Mouse (Mus musculus): ENCODE data around the gene Lsm4. TPM values are rescaled to one million over a fixed set of nuclear protein-coding genes. Genes with fewer than 3 reads are reported as not detected.

Gene Lsm4
- total and polyA plus RNA-seq, 3 experiments: 143 to 240 (median 168) TPM

GRCm38 (mm10) chr8:70644065-70644464 is 29.0 kb upstream of the Lsm4 start:
- peaks cover 34 to 70% of the 10 kb centered on the region in 2 experiments for H3K4me1 ChIP-seq (ENCODE audit: control insufficient read depth in 1 of 2, insufficient read depth in 2 of 2)
- H3K27ac ChIP-seq (ENCODE audit: insufficient read depth, low read depth): no peak overlapping the region
- peak; percentile 41 for DNase-seq (ENCODE audit: extremely low read depth)
- in situ Hi-C loops (cut with MboI; ENCODE audit: low pct_ligation_motif_present, low pct_unique_long_range_greater_than_20kb, low sequenced_read_pairs) (no loop called here), dilution Hi-C loops (cut with MboI; ENCODE audit: extremely low pct_ligation_motif_present, extremely low pct_unique_long_range_greater_than_20kb, low sequenced_read_pairs) (no loop called here)
- peaks cover 1 to 17% of the 10 kb centered on the region in 2 experiments for H3K36me3 ChIP-seq (replicated peaks in 1 of 2; ENCODE audit: control insufficient read depth in 1 of 2, insufficient read depth in 1 of 2, low read length in 1 of 2)
- H3K4me3 ChIP-seq (replicated peaks in 1 of 3; ENCODE audit: low read depth in 2 of 3, low read length in 2 of 3, poor library complexity in 1 of 3): no peak overlapping the region
- no peaks in the 10 kb centered on the region for H3K79me2 ChIP-seq (replicated peaks; ENCODE audit: control insufficient read depth, extremely low read depth, insufficient read depth, poor library complexity, severe bottlenecking)
- H3K27me3 ChIP-seq (replicated peaks): no peaks in the 10 kb centered on the region
- TF ChIP-seq ZNF384 (IDR thresholded peaks at IDR 0.05; ENCODE audit: low read depth, low read length) (peak; percentile 70), CTCF (conservative IDR thresholded peaks at IDR 0.05 in 1 of 2, IDR thresholded peaks at IDR 0.05 in 1 of 2; ENCODE audit: low read depth in 2 of 2, low read length in 2 of 2) (peak; percentile 49 to 56; a peak in 3 of 4 replicates), IRF4 (IDR thresholded peaks at IDR 0.05; ENCODE audit: low read depth, low read length) (no peak), JUND (conservative IDR thresholded peaks at IDR 0.05; ENCODE audit: low read depth, low read length) (no peak), RAD21 (IDR thresholded peaks at IDR 0.05; ENCODE audit: low read depth, low read length) (peak; percentile 6; the same call in 1 of the 2 replicates), MXI1 (IDR thresholded peaks at IDR 0.05; ENCODE audit: low read depth, low read length) (no peak)
- H3K9me3 ChIP-seq (replicated peaks; ENCODE audit: low read length): no peaks in the 10 kb centered on the region
- no peak overlapping the region for H3K9ac ChIP-seq (ENCODE audit: insufficient read depth, low read depth)
- no peak overlapping the region for H3K4me2 ChIP-seq (ENCODE audit: insufficient read depth, low read depth, poor library complexity, severe bottlenecking)

- Histone ChIP-seq H3K9me3 (replicated peaks; ENCODE audit: low read length) (no peaks in the 10 kb centered on the region), H3K4me2 (ENCODE audit: insufficient read depth, low read depth, poor library complexity, severe bottlenecking) (no peak overlapping the region), H3K4me1 (ENCODE audit: control insufficient read depth in 1 of 2, insufficient read depth in 2 of 2) (peaks cover 39 to 63% of the 10 kb centered on the region in 2 experiments), H3K4me3 (replicated peaks in 1 of 3; ENCODE audit: low read depth in 2 of 3, low read length in 2 of 3, poor library complexity in 1 of 3) (no peak overlapping the region), H3K9ac (ENCODE audit: insufficient read depth, low read depth) (no peak overlapping the region), H3K27ac (ENCODE audit: insufficient read depth, low read depth) (no peak overlapping the region), H3K27me3 (replicated peaks) (no peaks in the 10 kb centered on the region), H3K36me3 (replicated peaks in 1 of 2; ENCODE audit: control insufficient read depth in 1 of 2, insufficient read depth in 1 of 2, low read length in 1 of 2) (peaks cover 14 to 33% of the 10 kb centered on the region in 2 experiments), H3K79me2 (replicated peaks; ENCODE audit: control insufficient read depth, extremely low read depth, insufficient read depth, poor library complexity, severe bottlenecking) (no peaks in the 10 kb centered on the region)
- dilution Hi-C loops (cut with MboI; ENCODE audit: extremely low pct_ligation_motif_present, extremely low pct_unique_long_range_greater_than_20kb, low sequenced_read_pairs): no loop called here
- no peak for DNase-seq (ENCODE audit: extremely low read depth)
- TF ChIP-seq ZC3H11A (IDR thresholded peaks at IDR 0.05; ENCODE audit: low read depth, low read length) (no peak), MAZ (IDR thresholded peaks at IDR 0.05; ENCODE audit: low read depth, low read length) (no peak), UBTF (IDR thresholded peaks at IDR 0.05; ENCODE audit: low read depth, low read length) (no peak), RAD21 (IDR thresholded peaks at IDR 0.05; ENCODE audit: low read depth, low read length) (no peak), ETS1 (conservative IDR thresholded peaks at IDR 0.05; ENCODE audit: low read depth, low read length) (no peak), ZKSCAN1 (IDR thresholded peaks at IDR 0.05; ENCODE audit: borderline replicate concordance, low read depth, low read length) (no peak), NELFE (IDR thresholded peaks at IDR 0.05; ENCODE audit: low read depth, low read length) (no peak), CTCF (conservative IDR thresholded peaks at IDR 0.05 in 1 of 2, IDR thresholded peaks at IDR 0.05 in 1 of 2; ENCODE audit: low read depth in 2 of 2, low read length in 2 of 2) (no peak), NRF1 (IDR thresholded peaks at IDR 0.05; ENCODE audit: low read depth, low read length) (no peak), MAFK (IDR thresholded peaks at IDR 0.05; ENCODE audit: insufficient replicate concordance, low read length) (no peak), POLR2A (IDR thresholded peaks at IDR 0.05; ENCODE audit: low read depth, low read length) (no peak), CHD2 (IDR thresholded peaks at IDR 0.05; ENCODE audit: low read length) (no peak), MAX (IDR thresholded peaks at IDR 0.05; ENCODE audit: low read length) (no peak)
- in situ Hi-C loops (cut with MboI; ENCODE audit: low pct_ligation_motif_present, low pct_unique_long_range_greater_than_20kb, low sequenced_read_pairs): loop anchor here (5.0 kb wide), 1 partner anchor 33 kb away; no protein-coding TSS in a partner anchor
These were observed 27.4 kb upstream of the Lsm4 start for GRCm38 (mm10) chr8:70645501-70646224.
